Mouse (Mus musculus): Measurements from ENCODE around the gene Wdr17.
"Not testable (repeated sequence)": the region's sequence is repeated elsewhere in the genome, so short reads cannot be mapped to it uniquely, and the experiment has no call there.

Gene Wdr17

DNA sequence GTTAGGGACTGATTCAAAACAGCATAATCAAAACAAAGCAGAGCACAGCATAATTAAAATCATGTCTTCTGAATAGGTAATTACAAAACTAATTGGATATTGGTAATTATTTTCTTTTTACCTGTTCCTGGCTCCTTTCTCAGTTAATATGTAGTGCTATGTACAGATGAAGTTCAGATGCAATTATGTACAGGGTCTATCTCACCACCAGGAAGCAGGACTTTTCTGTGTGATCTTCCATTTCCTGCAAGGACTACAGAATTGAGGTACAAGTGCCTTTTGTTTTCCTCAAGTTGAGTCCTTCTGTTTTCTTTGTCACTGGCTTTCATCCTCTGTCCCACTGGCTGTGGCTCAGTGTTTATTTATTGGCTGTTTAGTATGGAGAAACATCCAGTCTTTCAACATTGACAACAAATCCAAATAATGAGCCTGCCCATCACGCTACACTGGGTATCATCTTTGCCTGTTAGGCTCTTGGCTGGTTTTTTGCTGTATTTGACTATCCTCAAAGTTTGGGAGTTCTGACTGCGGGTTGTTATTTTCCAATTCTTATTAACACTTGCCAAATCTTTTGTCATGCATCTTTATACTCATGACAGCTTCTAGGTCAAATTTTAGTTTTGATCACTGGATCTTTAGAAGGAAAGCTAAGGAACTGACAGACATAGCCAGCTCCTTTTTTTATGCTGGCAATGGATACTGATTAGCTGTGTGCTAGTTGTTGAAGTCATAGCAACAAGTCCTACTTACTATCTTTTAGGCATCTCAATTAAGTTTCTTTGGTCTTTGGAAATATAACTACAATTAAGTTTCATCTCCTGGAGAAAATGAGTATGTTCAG is 94.9 kb downstream of the Wdr17 start:
- DNase-seq (ENCODE audit: low spot score) = no peak

DNA sequence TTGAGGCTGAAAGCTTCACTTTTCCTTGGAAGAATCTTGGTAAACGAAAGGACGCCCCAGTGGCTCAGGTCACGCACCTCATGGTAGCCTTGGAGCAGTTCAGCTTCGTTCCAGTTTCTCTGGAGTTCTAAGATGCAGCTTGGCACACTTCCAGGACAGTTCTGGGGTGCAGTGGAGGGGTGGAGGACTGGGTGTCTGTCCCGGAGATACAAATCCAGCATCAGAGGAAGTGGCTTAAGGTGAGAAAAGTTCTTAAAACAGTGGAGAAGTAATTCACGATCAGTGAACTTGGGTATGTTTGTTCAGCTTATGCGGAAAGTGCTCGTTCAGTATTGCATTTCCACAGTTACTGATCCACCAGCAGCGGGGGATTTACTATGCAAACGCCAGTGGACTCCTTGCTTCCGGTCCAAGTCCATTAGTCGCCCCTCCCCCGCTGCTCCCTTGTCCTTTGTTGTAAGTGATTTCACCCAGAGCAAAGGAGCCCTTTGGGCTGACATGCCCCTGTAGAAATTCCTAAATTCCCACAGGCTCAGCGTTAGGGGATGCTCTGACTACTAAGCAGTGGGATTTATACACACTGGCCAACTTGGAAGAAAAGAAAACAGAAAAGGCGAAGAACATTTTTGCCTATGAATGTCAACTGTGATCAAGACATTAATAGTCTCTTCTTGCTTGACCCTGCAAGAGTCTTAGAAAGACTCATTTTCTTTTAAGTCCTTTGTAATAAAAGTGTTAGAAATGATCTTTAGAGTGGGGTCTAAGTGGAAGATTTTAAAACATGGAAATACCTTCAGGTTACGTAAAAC is 106.6 kb downstream of the Wdr17 start:
- peak; percentile 5 for DNase-seq (ENCODE audit: low spot score)

DNA sequence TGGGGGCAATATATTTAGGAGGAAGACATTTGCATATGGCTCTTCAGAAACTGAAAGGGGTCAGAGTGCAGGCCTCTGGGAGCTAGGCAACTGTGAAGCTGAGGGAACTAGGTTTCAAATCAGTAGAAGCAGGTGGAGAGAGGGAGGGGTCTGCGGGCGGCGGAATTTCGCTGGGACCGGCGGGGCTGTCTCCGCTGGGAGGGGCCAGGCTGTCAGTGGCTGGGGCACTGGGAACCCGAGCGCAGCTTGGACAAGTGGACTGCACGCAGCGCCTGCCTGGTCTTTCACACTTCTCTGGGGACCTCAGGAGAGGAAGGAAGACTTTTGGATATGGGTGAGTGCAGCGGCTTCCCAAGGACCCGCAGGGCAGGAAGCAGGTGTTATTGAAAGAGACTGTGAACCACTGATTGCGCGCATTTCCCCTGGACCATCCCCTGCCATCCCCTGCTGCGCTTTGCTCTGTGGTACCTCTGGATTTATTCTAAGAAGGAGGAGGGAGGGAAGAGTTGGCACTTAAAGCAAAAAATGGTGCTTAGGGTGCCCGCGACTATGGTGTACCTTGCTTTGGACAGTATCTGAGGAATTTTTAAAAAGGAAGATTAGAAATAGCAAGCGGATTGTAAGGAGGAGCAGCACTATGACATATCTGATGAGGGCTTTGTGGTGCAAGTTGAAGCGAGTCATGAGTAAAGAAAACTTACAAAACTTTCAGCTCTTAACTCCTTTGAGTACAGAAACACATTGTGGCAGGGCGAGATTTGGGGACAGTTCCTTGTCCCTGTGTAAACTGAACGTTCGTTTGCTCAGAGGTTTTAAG is 107.5 kb downstream of the Wdr17 start:
- peak; percentile 16 for DNase-seq (ENCODE audit: low spot score)

DNA sequence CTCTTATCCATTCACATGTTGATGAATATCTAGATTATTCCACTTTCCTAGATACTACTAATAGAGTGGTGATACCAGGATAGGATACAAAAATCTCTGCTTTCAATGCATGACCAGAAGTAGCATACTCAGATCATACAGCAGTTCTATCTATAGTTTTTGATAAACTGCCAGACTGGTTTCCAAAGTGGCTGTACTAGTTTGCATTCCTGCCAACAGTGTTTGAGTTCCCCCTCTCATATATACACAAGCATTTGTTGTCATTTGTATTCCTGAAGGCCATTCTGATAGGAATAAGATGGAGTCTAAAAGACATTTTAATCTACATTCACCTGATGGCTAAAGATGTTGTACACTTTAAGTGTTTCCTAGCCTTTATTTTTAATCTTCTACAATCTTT is 110.0 kb downstream of the Wdr17 start:
- no peak for DNase-seq (ENCODE audit: low spot score)

DNA sequence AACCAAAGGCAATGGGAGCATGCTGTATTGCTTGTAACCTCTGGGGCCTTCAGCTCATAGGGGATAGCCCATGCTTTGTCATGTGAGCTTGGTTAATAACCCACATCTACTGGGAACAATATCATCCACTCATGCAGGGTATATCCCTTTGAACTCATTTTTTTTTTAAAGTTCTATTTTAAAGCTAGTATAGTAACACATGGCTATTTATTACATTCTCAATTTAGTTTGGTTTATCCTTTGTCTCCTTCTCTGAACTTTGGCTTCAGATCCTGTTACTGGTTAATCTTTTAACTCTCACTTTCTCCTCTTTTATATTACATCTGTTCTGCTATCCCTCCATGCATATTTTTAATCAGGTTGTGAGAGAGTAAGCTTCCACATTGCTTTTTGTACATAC is 110.7 kb downstream of the Wdr17 start:
- no peak for DNase-seq (ENCODE audit: low spot score)

DNA sequence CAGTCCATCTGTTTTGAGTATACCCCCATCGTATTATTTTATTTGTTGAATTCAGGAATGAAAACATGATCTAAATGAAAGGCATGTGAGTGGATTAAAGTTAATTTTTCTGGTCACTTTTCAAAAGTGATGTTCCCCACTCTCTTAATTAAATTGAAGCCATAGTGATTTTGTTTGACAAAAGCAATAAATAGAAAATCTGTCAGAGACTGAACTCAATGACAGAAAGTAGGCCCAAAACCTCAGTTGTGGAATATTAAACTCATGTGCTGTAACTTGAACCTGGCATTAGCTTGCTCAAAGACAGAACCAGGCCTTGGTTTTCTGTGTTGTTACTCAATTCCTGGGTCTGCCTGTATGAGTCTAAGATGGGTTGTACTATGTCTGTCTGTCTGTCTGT is 129.3 kb downstream of the Wdr17 start:
- DNase-seq (ENCODE audit: low spot score) = no peak

DNA sequence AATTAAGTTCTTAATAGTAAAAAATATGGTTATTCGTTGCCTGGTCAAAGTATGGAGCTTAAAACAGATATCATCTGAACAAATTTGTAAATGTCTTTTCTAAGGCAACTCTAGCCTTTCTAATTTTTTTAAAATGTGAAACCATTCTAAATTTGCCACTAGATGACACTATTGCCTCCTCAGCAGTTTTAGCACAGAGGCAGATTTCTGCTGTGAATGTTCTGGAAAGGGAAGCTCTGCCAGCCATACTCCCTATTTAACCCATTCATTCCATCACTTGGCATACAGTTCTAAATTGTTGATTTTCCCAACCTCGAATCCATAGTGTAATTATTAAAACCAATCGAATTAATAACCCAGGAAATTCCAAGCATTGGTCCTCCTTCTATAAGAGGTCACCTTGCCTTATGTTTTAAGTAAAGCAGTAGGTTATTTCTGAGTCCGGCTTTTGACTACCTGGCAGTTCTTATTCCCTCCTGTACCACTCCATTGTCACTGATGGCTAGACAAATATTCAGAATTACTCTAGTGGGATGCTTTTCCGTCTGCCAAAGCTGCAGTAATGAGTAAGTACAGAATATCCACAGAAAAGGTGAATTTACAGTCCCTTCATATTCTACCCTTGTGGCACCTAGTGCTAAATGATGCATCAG is 150.2 kb downstream of the Wdr17 start:
- no peak for DNase-seq (ENCODE audit: low spot score)

DNA sequence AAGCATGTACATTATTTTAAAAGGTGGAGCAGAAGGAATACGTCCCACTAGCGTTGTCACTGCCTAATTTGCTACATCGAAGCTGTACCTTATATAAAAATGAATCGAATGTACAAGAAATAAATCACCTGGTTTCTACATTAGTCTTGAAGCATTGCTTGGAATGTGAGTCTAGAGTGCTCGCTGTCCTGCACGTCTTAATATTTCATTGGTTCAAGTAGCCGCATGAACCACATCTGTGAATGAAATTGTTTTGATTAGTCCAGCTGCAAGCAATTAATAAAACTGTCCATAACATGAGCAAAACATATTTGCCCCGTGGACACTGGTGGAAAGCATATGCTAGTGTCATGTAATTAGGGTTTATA is 162.3 kb downstream of the Wdr17 start:
- no peak for DNase-seq (ENCODE audit: low spot score)

DNA sequence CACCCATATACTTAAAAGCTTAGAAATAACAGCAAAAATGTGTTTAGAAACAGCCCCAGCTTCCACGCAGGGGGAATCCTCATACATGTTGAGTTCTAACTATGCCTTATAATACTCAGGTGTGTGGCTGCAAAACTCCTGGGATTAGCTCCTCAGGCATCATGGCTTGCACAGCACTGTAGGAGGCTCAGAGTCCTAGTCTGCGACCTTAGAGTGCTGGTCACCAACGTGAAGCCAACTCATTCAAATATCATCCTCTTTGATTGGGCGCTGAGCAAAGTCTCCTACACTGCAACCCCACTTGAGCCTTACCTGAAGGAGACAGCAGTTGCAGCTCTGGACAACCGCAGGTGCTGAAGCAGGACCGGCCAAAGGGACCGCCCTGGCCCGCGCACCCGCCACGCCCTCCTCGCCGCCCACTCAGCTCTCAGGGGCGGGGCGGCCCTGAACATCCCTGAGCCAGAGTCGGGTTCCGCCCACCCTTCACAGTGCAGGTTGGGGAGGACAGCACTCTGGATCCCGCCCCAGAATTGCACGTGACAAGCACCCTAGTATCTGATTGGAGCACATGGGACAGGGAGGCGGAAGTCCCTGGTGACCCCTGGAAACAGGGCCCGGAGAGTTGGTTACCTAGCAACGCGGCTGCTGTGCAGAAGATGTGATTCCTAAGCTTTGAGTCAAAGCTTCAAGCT is 162.9 kb downstream of the Wdr17 start:
- DNase-seq (ENCODE audit: low spot score) = peak; percentile 78

DNA sequence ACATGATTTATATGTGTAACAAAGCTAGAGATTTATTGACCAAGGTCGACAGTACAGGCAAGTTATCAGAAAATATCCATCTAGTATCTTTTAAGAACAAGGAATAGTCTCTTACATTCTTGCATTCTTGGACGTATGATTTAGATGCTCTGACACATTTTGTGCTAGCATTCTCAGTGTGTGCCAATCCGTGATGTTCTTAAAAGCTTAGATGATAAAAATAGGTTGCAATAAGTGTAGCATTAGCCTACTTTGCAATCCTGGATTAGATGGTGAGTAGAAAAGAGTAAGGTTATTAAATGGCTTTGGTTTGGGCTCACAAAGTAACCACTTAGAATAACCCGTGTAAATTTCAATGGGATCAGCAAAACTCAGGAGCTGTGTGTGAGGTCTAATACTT is 168.5 kb downstream of the Wdr17 start:
- DNase-seq (ENCODE audit: low spot score) = no peak

DNA sequence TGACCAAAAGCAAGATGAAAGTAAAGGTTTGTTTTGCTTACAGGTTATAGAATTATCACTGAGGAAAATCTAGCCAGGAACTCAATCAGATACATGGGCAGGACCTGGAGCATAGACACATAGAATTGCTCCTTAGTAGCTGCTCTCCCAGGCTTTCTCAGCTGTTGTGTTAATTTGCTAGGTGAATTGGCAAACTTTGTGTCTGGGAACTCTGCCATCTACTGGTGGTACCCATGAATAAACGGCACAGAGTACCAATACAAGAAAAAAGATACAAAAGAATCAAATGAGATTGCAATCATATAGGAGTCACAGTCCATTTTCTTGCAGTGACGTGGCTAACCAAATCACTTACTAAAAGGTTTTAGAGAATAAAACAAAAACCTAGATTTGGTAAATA is 181.2 kb downstream of the Wdr17 start:
- no peak for DNase-seq (ENCODE audit: low spot score)

DNA sequence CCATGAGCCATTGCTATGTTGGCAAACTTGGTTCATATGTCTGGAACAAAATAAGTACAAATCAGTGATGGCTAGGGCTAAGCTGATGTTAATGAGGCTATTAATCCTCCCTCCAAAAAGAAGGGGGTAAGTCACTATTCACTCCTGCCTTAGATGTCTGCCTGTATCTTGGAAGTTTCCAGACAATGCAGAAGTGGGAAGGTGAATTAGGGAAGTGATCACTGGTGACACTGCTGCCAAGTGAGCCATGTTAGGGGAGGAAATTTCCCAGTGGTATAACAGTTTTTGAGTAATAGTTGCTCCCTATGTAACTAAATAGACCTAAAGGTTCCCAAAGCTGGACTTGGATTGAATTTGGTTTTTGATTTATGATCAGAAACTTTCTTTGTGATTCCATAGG is 215.2 kb downstream of the Wdr17 start:
- DNase-seq (ENCODE audit: low spot score) = no peak

DNA sequence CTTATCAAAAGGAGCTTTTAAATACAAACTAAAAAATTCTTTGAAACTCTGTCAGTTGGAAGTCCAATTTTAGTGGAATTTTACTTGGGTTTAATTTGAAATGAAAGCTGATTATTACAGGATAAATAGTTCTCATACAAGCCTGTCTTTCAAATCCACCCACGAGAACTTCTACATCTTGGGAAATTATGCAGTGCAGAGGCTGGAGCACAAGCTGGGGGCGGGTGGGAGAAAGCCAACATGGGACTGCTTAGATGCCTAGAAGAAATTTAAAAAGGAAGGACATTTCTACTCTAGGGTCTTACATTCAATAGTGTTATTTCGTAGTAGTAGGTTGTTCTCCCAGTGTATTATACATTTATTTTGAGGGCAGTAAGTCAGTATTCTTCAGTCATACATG is 219.2 kb downstream of the Wdr17 start:
- DNase-seq (ENCODE audit: low spot score) = no peak

DNA sequence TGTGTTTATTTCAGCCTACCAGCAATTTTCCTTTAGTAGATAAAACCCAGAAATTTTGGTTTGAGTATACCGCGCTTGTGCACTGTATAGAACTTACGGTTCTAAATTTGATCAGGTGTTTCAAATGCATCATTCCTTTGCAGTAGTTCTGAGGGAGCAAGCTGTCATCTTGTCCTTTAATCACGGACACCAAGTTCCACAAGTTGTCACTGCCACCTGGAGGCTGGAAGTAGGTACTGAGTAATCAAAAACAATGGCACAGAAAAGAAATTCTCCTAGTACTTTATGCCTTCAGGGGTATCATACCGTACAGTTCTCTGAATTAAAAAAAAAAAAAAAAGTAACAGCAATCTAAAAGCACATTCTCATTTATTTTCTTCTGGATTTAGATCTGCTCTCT is 226.3 kb downstream of the Wdr17 start:
- peak; percentile 8 for DNase-seq (ENCODE audit: low spot score)

DNA sequence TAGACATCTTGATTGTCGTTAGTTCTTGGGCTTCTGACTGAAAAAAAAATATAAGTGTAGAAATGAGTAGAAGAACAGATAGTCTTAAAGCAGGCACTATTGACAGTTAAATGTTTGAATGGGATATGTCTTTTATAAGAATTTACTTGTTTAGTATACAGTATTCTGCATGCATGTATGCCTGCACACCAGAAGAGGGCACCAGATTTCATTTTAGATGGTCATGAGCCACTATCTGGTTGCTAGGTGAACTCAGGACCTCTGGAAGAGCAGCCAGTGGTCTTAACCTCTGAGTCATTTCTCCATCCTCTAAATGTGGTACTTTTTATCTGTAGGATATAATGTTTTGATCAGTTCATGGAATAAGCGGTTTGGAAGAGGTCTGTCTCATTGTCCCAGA is 227.3 kb downstream of the Wdr17 start:
- no peak for DNase-seq (ENCODE audit: low spot score)

DNA sequence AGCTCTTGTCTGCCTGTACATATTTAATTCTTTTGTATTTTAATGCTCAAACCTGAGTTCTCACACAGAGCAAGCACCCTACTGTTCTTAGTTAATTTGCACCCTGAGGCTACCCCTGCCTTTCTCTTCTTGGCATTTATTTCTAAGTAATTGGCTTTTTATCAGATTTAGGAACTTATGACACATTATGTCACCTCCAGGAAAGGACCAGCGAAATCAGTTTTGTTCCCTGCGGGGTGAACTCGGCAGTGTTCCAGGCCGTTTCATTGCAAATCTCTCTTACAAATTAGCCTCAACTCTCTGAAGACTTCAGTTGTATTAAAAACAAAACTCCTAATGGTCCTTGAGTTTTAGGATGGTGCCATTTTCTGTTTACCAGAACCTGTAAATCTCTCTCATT is 248.3 kb downstream of the Wdr17 start:
- DNase-seq (ENCODE audit: low spot score) = no peak

DNA sequence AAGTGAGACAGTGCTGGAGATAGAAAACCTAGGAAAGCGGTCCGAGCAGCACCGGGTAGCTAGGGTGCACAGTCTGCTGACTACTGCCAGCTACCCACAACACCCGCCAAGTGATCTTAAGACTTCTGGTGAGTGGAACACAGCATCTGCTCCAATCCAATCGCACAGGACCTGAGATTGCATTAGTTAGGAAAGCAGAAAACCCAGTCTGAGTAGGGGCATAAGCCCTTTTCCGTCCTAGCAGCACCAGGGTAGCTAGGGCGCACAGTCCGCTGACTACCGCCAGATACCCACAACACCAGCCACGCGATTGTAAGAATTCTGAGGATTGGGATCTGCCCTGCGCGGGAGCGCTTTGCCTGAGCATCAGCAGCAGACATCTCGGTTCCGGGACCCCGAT is 270.3 kb downstream of the Wdr17 start:
- not testable (repeated sequence) for DNase-seq (ENCODE audit: low spot score)

DNA sequence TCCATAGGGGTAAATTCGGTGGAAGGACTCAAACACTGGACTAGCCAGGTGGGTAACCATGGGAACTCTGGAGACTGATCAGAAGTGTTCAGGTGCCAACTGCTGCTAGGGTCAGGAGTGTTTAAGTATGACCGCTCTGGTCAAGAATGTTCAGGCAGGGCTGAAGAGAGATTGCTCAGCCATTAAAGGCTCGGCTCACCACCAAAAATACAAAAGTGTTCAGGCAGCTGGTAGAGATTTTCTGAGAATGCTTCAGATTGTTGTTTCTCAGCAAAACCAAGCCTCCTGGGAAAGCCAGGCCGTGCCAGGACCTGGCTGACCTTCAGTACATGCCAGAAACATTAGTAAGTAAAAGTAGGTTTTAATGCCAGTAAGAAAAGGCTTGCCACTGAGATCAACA is 276.7 kb downstream of the Wdr17 start:
- DNase-seq (ENCODE audit: low spot score) = peak; percentile 19

DNA sequence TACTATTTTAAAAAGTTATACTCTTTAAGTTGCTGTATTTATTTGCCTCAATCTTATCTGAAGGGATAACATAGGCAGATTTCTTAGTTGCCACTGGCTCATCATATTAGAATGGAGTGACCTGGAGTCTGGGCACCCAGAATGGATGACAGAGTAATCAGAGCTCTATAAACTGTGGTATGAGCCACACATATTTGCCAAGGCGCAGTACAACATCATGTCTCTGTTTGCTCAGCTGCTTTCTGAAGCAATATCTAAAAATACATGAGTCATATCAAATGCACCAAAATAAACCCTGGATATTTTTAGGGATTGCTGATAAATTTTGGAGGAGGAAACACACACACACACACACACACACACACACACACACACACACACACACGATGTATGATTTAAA is 277.6 kb downstream of the Wdr17 start:
- DNase-seq (ENCODE audit: low spot score) = no peak

DNA sequence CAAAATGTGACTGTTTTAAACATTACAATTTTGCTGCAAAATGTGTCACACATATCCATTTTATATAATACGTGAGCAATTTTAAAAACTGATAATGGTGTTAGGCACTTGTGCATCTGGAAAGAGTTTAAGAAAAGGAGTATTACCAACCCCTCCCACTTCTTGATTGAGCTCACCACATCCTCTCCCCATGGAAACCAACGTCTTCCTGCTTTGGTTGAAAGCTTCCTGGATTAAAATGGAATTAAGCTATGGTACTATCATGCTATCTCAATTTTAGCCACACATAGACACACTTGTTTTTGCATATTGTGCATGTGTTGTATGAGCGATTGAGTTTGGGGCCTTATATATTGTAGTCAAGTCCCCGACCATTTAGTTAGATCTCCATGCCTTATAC is 283.5 kb downstream of the Wdr17 start:
- no peak for DNase-seq (ENCODE audit: low spot score)

DNA sequence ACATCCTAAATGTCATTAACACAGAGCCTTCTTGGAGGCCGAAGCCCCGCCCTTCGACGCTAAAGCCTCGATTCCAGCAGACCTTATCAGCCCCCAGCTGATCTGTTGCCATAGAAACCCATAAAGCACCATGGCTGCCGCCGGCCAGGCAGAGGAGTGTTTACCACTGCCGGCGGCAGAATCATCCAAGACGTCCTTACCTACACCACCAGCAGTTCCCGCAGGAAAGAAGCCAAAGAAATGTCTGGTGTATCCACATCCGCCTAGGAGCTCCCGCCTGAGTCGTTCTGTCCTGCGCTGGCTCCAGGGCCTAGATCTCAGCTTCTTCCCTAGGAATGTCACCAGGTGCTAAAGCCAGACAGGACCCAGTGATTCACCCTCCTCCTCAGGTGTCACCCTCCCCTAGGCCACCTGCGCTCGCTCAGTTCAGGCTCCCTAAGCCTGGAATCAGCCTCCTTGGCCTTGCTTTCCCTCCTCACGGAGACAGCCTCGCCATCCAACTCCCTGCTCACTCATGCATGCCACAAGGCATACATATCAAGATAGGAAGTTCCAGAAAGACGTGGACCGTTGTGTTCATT is 286.2 kb downstream of the Wdr17 start, which contains the start of gene Spata4:
Gene Spata4 (plus strand): TSS at position 111 of the 581 bp plus-strand sequence.
- peak; percentile 48 for DNase-seq (ENCODE audit: low spot score)

Measured in ovary, postnatal 36 days (tissue).